Mouse (Mus musculus) liver, postnatal 0 days (tissue): ENCODE measurements around the gene Gm14226.

Source experiments
- CTCF ChIP-seq: sonication (generic); IDR thresholded peaks from 2 replicates; pipeline ENCODE4 v1.5.1; 2016; ENCODE audit warnings: antibody characterized with exemption, low read depth
- EP300 ChIP-seq: IDR thresholded peaks from 2 replicates; pipeline ENCODE4 v1.6.1; 2016; ENCODE audit warnings: antibody characterized with exemption, low read depth, mild to moderate bottlenecking

GRCm38 (mm10) chr2:155019673-155020072 is 1.6 kb downstream of the Gm14226 start:
- TF ChIP-seq CTCF (peak; percentile 81), EP300 (0 out of 2 replicates have a peak, but pooled peaks have one; percentile 19)
